Mouse (Mus musculus): ENCODE data around the gene Rimklb.
"Not testable (repeated sequence)": the region's sequence is repeated elsewhere in the genome, so short reads cannot be mapped to it uniquely, and the experiment has no call there.

Rimklb gene

GRCm38 (mm10) chr6:122496501-122496900 is 2.1 kb downstream of the Rimklb start:
- no peak for DNase-seq (ENCODE audit: low spot score in 2 of 2)

GRCm38 (mm10) chr6:122495082-122495881 is 3.3 kb downstream of the Rimklb start:
- no peak for DNase-seq (ENCODE audit: low spot score in 2 of 2)

- no peak for DNase-seq (ENCODE audit: low spot score in 2 of 2)
Measured at GRCm38 (mm10) chr6:122493799-122494472, 4.6 kb downstream of the Rimklb start.

- no peak for DNase-seq (ENCODE audit: low spot score in 2 of 2)
Measured at GRCm38 (mm10) chr6:122492479-122492878, 6.1 kb downstream of the Rimklb start.

- DNase-seq (ENCODE audit: low spot score in 2 of 2), result peak; percentile 61 to 78
Measured at GRCm38 (mm10) chr6:122491557-122491956, 7.0 kb downstream of the Rimklb start.

- no peak for DNase-seq (ENCODE audit: low spot score in 2 of 2)
Measured at GRCm38 (mm10) chr6:122490929-122491512, 7.5 kb downstream of the Rimklb start.

GRCm38 (mm10) chr6:122486297-122487117 is 12.1 kb downstream of the Rimklb start:
- DNase-seq (ENCODE audit: low spot score in 2 of 2), result no peak

- DNase-seq (ENCODE audit: low spot score in 2 of 2), result no peak
Measured at GRCm38 (mm10) chr6:122485401-122486296, 12.9 kb downstream of the Rimklb start.

- no peak for DNase-seq (ENCODE audit: low spot score in 2 of 2)
Measured at GRCm38 (mm10) chr6:122478062-122478461, 20.5 kb downstream of the Rimklb start.

- DNase-seq (ENCODE audit: low spot score in 2 of 2), result not testable (repeated sequence)
Measured at GRCm38 (mm10) chr6:122471461-122471860, 27.1 kb downstream of the Rimklb start.

- DNase-seq (ENCODE audit: low spot score in 2 of 2), result no peak
Measured at GRCm38 (mm10) chr6:122470240-122470639, 28.3 kb downstream of the Rimklb start.

- no peak for DNase-seq (ENCODE audit: low spot score in 2 of 2)
Measured at GRCm38 (mm10) chr6:122469030-122469640, 29.4 kb downstream of the Rimklb start.

- DNase-seq (ENCODE audit: low spot score in 2 of 2), result no peak
Measured at GRCm38 (mm10) chr6:122466092-122466713, 32.4 kb downstream of the Rimklb start.

- no peak for DNase-seq (ENCODE audit: low spot score in 2 of 2)
Measured at GRCm38 (mm10) chr6:122458946-122459693, 39.4 kb downstream of the Rimklb start.

GRCm38 (mm10) chr6:122447848-122448247 is 50.7 kb downstream of the Rimklb start:
- DNase-seq (ENCODE audit: low spot score in 2 of 2), result no peak

- no peak for DNase-seq (ENCODE audit: low spot score in 2 of 2)
Measured at GRCm38 (mm10) chr6:122445215-122445614, 53.3 kb downstream of the Rimklb start.

GRCm38 (mm10) chr6:122440632-122441226 is 57.8 kb downstream of the Rimklb start:
- no peak for DNase-seq (ENCODE audit: low spot score in 2 of 2)

GRCm38 (mm10) chr6:122439249-122439648 is 59.3 kb downstream of the Rimklb start:
- no peak for DNase-seq (ENCODE audit: low spot score in 2 of 2)

- DNase-seq (ENCODE audit: low spot score in 2 of 2), result no peak
Measured at GRCm38 (mm10) chr6:122435270-122435669, 63.3 kb downstream of the Rimklb start.
